ENCODE assay signal across 8 mouse cellular contexts in genomic region chr19:12484210-12484609, GRCm38 (mm10). TPM values are rescaled to one million over a fixed set of nuclear protein-coding genes. Genes with fewer than 3 reads are reported as not detected.
DNase-seq lines count a peak whose midpoint lies in the region; ATAC-seq lines count a peak whose summit lies in the region.
"Had no signal": no experiment of that assay in that cellular context is flagged by ENCODE, and none has a peak within 500 bp of the region (broad histone marks: within the 10 kb centered on the region; RNA-seq: fewer than 3 reads in every experiment).

No protein-coding gene starts in this region.

- no peak for DNase-seq in hindbrain, embryonic 11.5 days (ENCODE audit: low spot score)
- DNase-seq in kidney, adult 8-10 months, result peak; percentile 47 to 65
- peak; percentile 60 for DNase-seq in retina, embryonic 14.5 days (ENCODE audit: low spot score)
- no peak for DNase-seq in urinary bladder, adult 2 months (ENCODE audit: low spot score)

- H3K27ac ChIP-seq in hindbrain, embryonic 15.5 days (replicated peaks), result peak overlapping the region; percentile 38; the same call in 1 of the 2 replicates
- no peak overlapping the region for H3K27ac ChIP-seq in hindbrain, embryonic 11.5 days (ENCODE audit: low read depth, low read length)
- 0 out of 2 replicates have a peak overlapping the region, but pooled peaks have one; percentile 36 for H3K27ac ChIP-seq in midbrain, embryonic 15.5 days
- H3K27ac ChIP-seq in midbrain, embryonic 13.5 days, result no peak overlapping the region
- H3K27ac ChIP-seq: liver, embryonic 15.5 days had no signal

- H3K4me1 ChIP-seq in hindbrain, embryonic 15.5 days (replicated peaks), result peaks cover 29% of the 10 kb centered on the region
- H3K4me1 ChIP-seq in hindbrain, embryonic 11.5 days (replicated peaks; ENCODE audit: control insufficient read depth, insufficient read depth, low read length), result peaks cover 6% of the 10 kb centered on the region
- peaks cover 19% of the 10 kb centered on the region for H3K4me1 ChIP-seq in midbrain, embryonic 15.5 days
- peaks cover 27% of the 10 kb centered on the region for H3K4me1 ChIP-seq in midbrain, embryonic 13.5 days (replicated peaks)

- H3K4me2 ChIP-seq in hindbrain, embryonic 15.5 days, result no peak overlapping the region
- no peak overlapping the region for H3K4me2 ChIP-seq in hindbrain, embryonic 11.5 days (replicated peaks; ENCODE audit: low read depth, low read length)
- no peak overlapping the region for H3K4me2 ChIP-seq in midbrain, embryonic 15.5 days
- no peak overlapping the region for H3K4me2 ChIP-seq in midbrain, embryonic 13.5 days (replicated peaks)
- H3K4me2 ChIP-seq: liver, embryonic 15.5 days had no signal

- WGBS in hindbrain, embryonic 15.5 days, result 62% methylated on average over 4 of the region's 4 CpGs
- 90% methylated on average over 4 of the region's 4 CpGs for WGBS in hindbrain, embryonic 11.5 days
- WGBS in midbrain, embryonic 15.5 days, result 67% methylated on average over 4 of the region's 4 CpGs
- 76% methylated on average over 4 of the region's 4 CpGs for WGBS in midbrain, embryonic 13.5 days

- no peak overlapping the region for H3K9ac ChIP-seq in hindbrain, embryonic 15.5 days
- no peak overlapping the region for H3K9ac ChIP-seq in hindbrain, embryonic 11.5 days (ENCODE audit: low read depth, low read length)
- H3K9ac ChIP-seq in midbrain, embryonic 15.5 days, result no peak overlapping the region
- no peak overlapping the region for H3K9ac ChIP-seq in midbrain, embryonic 13.5 days (replicated peaks)
- H3K9ac ChIP-seq: liver, embryonic 15.5 days had no signal

- no peaks in the 10 kb centered on the region for H3K27me3 ChIP-seq in hindbrain, embryonic 15.5 days
- no peaks in the 10 kb centered on the region for H3K27me3 ChIP-seq in hindbrain, embryonic 11.5 days (ENCODE audit: control insufficient read depth, insufficient read depth, low read length)
- no peaks in the 10 kb centered on the region for H3K27me3 ChIP-seq in midbrain, embryonic 15.5 days (replicated peaks)
- no peaks in the 10 kb centered on the region for H3K27me3 ChIP-seq in midbrain, embryonic 13.5 days
- H3K27me3 ChIP-seq: liver, embryonic 15.5 days had no signal

- peaks cover 51% of the 10 kb centered on the region for H3K36me3 ChIP-seq in hindbrain, embryonic 15.5 days
- H3K36me3 ChIP-seq in hindbrain, embryonic 11.5 days (ENCODE audit: control insufficient read depth, insufficient read depth, low read length), result peaks cover 14% of the 10 kb centered on the region
- peaks cover 51% of the 10 kb centered on the region for H3K36me3 ChIP-seq in midbrain, embryonic 15.5 days (replicated peaks)
- H3K36me3 ChIP-seq in midbrain, embryonic 13.5 days, result peaks cover 80% of the 10 kb centered on the region
- H3K36me3 ChIP-seq: liver, embryonic 15.5 days had no signal

- no peaks in the 10 kb centered on the region for H3K9me3 ChIP-seq in hindbrain, embryonic 15.5 days
- H3K9me3 ChIP-seq in hindbrain, embryonic 11.5 days (ENCODE audit: control insufficient read depth, low read length), result no peaks in the 10 kb centered on the region
- H3K9me3 ChIP-seq in midbrain, embryonic 15.5 days, result no peaks in the 10 kb centered on the region
- no peaks in the 10 kb centered on the region for H3K9me3 ChIP-seq in midbrain, embryonic 13.5 days
- H3K9me3 ChIP-seq: liver, embryonic 15.5 days had no signal

- H3K4me3 ChIP-seq in hindbrain, embryonic 15.5 days, result no peak overlapping the region
- H3K4me3 ChIP-seq in hindbrain, embryonic 11.5 days (ENCODE audit: low read depth, low read length), result no peak overlapping the region
- H3K4me3 ChIP-seq in midbrain, embryonic 15.5 days, result no peak overlapping the region
- H3K4me3 ChIP-seq in midbrain, embryonic 13.5 days (replicated peaks), result no peak overlapping the region
- H3K4me3 ChIP-seq: liver, embryonic 15.5 days had no signal

- ATAC-seq in hindbrain, embryonic 15.5 days (ENCODE audit: low FRiP score, low read depth), result no peak
- no peak for ATAC-seq in hindbrain, embryonic 11.5 days (ENCODE audit: low FRiP score)
- no peak for ATAC-seq in midbrain, embryonic 15.5 days (replicated peaks)
- no peak for ATAC-seq in midbrain, embryonic 13.5 days

RNA-seq across cellular contexts. Expression of gene Dtx4, which starts 17.0 kb away (rescaled TPM):
- 40.0 and 42.2 TPM in 2 replicates for polyA plus RNA-seq in hindbrain, embryonic 15.5 days (2015; fragmentation: Nextera tagmentation; extraction: Ambion mirVana)
- 55.4 and 66.1 TPM in 2 replicates for polyA plus RNA-seq in hindbrain, embryonic 11.5 days (2014; fragmentation: Nextera tagmentation; extraction: Ambion mirVana)
- polyA plus RNA-seq in midbrain, embryonic 15.5 days (2015; fragmentation: Nextera tagmentation; extraction: Ambion mirVana), result 43.3 and 43.4 TPM in 2 replicates
- polyA plus RNA-seq in midbrain, embryonic 13.5 days (2015; fragmentation: Nextera tagmentation; extraction: Ambion mirVana), result 36.6 and 40.7 TPM in 2 replicates
- 12.6 and 16.8 TPM in 2 replicates for polyA plus RNA-seq in urinary bladder, adult 2 months (2012; rRNA removed)

RNA-seq across cellular contexts. Expression of gene Mpeg1, which starts 23.6 kb away (rescaled TPM):
- 0.61 and 0.88 TPM in 2 replicates for polyA plus RNA-seq in hindbrain, embryonic 15.5 days (2015; fragmentation: Nextera tagmentation; extraction: Ambion mirVana)
- polyA plus RNA-seq in hindbrain, embryonic 11.5 days (2014; fragmentation: Nextera tagmentation; extraction: Ambion mirVana), result 0.60 and 1.0 TPM in 2 replicates
- 0.62 and 0.73 TPM in 2 replicates for polyA plus RNA-seq in midbrain, embryonic 15.5 days (2015; fragmentation: Nextera tagmentation; extraction: Ambion mirVana)
- polyA plus RNA-seq in midbrain, embryonic 13.5 days (2015; fragmentation: Nextera tagmentation; extraction: Ambion mirVana), result 0.54 and 0.57 TPM in 2 replicates
- 11.6 and 15.2 TPM in 2 replicates for polyA plus RNA-seq in urinary bladder, adult 2 months (2012; rRNA removed)

RNA-seq across cellular contexts. Expression of gene Pfpl, which starts 56.5 kb away (rescaled TPM):
- not detected in 2 replicates for polyA plus RNA-seq in hindbrain, embryonic 15.5 days (2015; fragmentation: Nextera tagmentation; extraction: Ambion mirVana)
- not detected in 2 replicates for polyA plus RNA-seq in hindbrain, embryonic 11.5 days (2014; fragmentation: Nextera tagmentation; extraction: Ambion mirVana)
- polyA plus RNA-seq in midbrain, embryonic 15.5 days (2015; fragmentation: Nextera tagmentation; extraction: Ambion mirVana), result not detected in 2 replicates
- not detected in 2 replicates for polyA plus RNA-seq in midbrain, embryonic 13.5 days (2015; fragmentation: Nextera tagmentation; extraction: Ambion mirVana)
- polyA plus RNA-seq in urinary bladder, adult 2 months (2012; rRNA removed), result not detected in 2 replicates
- polyA plus RNA-seq: liver, embryonic 15.5 days had no signal

Comparison
In these comparisons a context has a peak if more than half of its experiments do, and no peak if none do; other contexts are left out.
1. H3K27ac ChIP-seq: peak in hindbrain, embryonic 15.5 days (single experiment) and midbrain, embryonic 15.5 days (single experiment); none in hindbrain, embryonic 11.5 days (single experiment) and midbrain, embryonic 13.5 days (single experiment).
2. DNase-seq: peak in kidney, adult 8-10 months (2 of 2) and retina, embryonic 14.5 days (single experiment); none in hindbrain, embryonic 11.5 days (single experiment) and urinary bladder, adult 2 months (single experiment).